Mouse (Mus musculus): ENCODE results near the gene Akap2.
A peak's percentile ranks its signal among the peaks of the same experiment; 100 is the strongest.

Gene Akap2

GRCm38 (mm10) chr4:57717354-57717753 is at the start of gene Akap2:
Gene Akap2 (plus strand): TSS chr4:57717657.
- DNase-seq, result no peak

- DNase-seq, result no peak
Observed at GRCm38 (mm10) chr4:57670813-57671469, 46.5 kb upstream of the Akap2 start.

GRCm38 (mm10) chr4:57672541-57672940 is 44.9 kb upstream of the Akap2 start:
- DNase-seq, result no peak

GRCm38 (mm10) chr4:57672996-57673906 is 44.2 kb upstream of the Akap2 start:
- DNase-seq, result peak; percentile 81 to 90

- no peak for DNase-seq
Observed at GRCm38 (mm10) chr4:57674351-57674750, 43.1 kb upstream of the Akap2 start.

- DNase-seq, result peak; percentile 84 to 86
Observed at GRCm38 (mm10) chr4:57675387-57675786, 42.1 kb upstream of the Akap2 start.

- DNase-seq, result no peak
Observed at GRCm38 (mm10) chr4:57677916-57678315, 39.5 kb upstream of the Akap2 start.

- DNase-seq, result peak in 1 of 2 experiments; percentile 42
Observed at GRCm38 (mm10) chr4:57678991-57679457, 38.4 kb upstream of the Akap2 start.

GRCm38 (mm10) chr4:57680186-57680585 is 37.3 kb upstream of the Akap2 start:
- DNase-seq, result peak; percentile 40 to 41

- DNase-seq, result peak; percentile 90 to 92
Observed at GRCm38 (mm10) chr4:57681511-57681910, 35.9 kb upstream of the Akap2 start.

GRCm38 (mm10) chr4:57682341-57682740 is 35.1 kb upstream of the Akap2 start:
- DNase-seq, result no peak

- no peak for DNase-seq
Observed at GRCm38 (mm10) chr4:57682944-57683343, 34.5 kb upstream of the Akap2 start.

GRCm38 (mm10) chr4:57684676-57685215 is 32.7 kb upstream of the Akap2 start:
- DNase-seq, result no peak

GRCm38 (mm10) chr4:57686736-57687135 is 30.7 kb upstream of the Akap2 start:
- no peak for DNase-seq

GRCm38 (mm10) chr4:57687583-57687982 is 29.9 kb upstream of the Akap2 start:
- no peak for DNase-seq

- no peak for DNase-seq
Observed at GRCm38 (mm10) chr4:57688131-57688530, 29.3 kb upstream of the Akap2 start.

GRCm38 (mm10) chr4:57690001-57690400 is 27.5 kb upstream of the Akap2 start:
- no peak for DNase-seq

- no peak for DNase-seq
Observed at GRCm38 (mm10) chr4:57690805-57691204, 26.7 kb upstream of the Akap2 start.

GRCm38 (mm10) chr4:57694356-57695136 is 22.9 kb upstream of the Akap2 start:
- no peak for DNase-seq

- no peak for DNase-seq
Observed at GRCm38 (mm10) chr4:57696955-57697354, 20.5 kb upstream of the Akap2 start.

- no peak for DNase-seq
Observed at GRCm38 (mm10) chr4:57697918-57698611, 19.4 kb upstream of the Akap2 start.

GRCm38 (mm10) chr4:57701576-57701975 is 15.9 kb upstream of the Akap2 start:
- no peak for DNase-seq
